ENCODE assay signal across 23 mouse cellular contexts in the genomic region with DNA sequence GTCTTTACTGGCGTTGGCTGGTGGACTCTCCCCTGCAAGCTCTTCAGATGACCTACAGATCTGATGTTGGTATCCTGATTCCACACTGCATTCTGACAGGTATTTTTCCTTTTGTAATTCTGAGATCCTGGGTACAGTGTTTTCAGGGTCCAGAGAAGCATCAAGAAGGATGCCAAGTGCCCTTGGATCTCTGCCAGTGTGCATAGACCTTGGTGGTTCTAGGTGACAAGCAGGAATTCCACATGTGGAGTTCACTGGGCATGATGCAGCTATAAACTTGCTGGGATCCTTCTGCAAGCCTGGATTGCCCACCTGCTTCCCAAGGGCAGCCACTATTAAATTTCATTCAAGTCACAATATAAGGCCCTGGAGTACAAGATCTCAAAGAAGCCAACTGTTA.
"Had no signal": no experiment of that assay in that cellular context is flagged by ENCODE, and none has a peak within 500 bp of the region (broad histone marks: within the 10 kb centered on the region; RNA-seq: fewer than 3 reads in every experiment).

No protein-coding gene starts in this region.

- H3K4me3 ChIP-seq: heart, embryonic 10.5 days; heart, embryonic 12.5 days; hindbrain, embryonic 10.5 days; hindbrain, embryonic 12.5 days; intestine, embryonic 15.5 days; layer of hippocampus, adult 2 months; limb, embryonic 13.5 days; limb, embryonic 15.5 days; liver, embryonic 12.5 days had no signal

- H3K27me3 ChIP-seq: heart, embryonic 12.5 days; hindbrain, embryonic 12.5 days; intestine, embryonic 15.5 days; limb, embryonic 13.5 days; limb, embryonic 15.5 days; liver, embryonic 12.5 days had no signal

- H3K9me3 ChIP-seq: heart, embryonic 10.5 days; hindbrain, embryonic 10.5 days; hindbrain, embryonic 12.5 days; intestine, embryonic 15.5 days; limb, embryonic 13.5 days; limb, embryonic 15.5 days; liver, embryonic 12.5 days had no signal

- H3K4me1 ChIP-seq: liver, embryonic 12.5 days had no signal

- H3K36me3 ChIP-seq: heart, embryonic 10.5 days; heart, embryonic 12.5 days; hindbrain, embryonic 10.5 days; hindbrain, embryonic 12.5 days; intestine, embryonic 15.5 days; limb, embryonic 13.5 days; limb, embryonic 15.5 days; liver, embryonic 12.5 days had no signal

- DNase-seq: gastrocnemius, postnatal 10 days; gastrocnemius, postnatal 25 days; heart, adult 18-20 months; heart, postnatal 10 days; heart, postnatal 4 days; kidney, adult 18-20 months; kidney, adult 8-10 months; kidney, postnatal 10 days; kidney, postnatal 25 days; kidney, postnatal 4 days; layer of hippocampus, postnatal 36 days; left cerebral cortex, postnatal 4 days had no signal

- H3K27ac ChIP-seq: heart, embryonic 10.5 days; hindbrain, embryonic 10.5 days; hindbrain, embryonic 12.5 days; hindbrain, embryonic 14.5 days; intestine, embryonic 15.5 days; layer of hippocampus, adult 2 months; limb, embryonic 13.5 days; limb, embryonic 15.5 days; liver, embryonic 12.5 days; liver, embryonic 14.5 days had no signal
